In the genomic region with DNA sequence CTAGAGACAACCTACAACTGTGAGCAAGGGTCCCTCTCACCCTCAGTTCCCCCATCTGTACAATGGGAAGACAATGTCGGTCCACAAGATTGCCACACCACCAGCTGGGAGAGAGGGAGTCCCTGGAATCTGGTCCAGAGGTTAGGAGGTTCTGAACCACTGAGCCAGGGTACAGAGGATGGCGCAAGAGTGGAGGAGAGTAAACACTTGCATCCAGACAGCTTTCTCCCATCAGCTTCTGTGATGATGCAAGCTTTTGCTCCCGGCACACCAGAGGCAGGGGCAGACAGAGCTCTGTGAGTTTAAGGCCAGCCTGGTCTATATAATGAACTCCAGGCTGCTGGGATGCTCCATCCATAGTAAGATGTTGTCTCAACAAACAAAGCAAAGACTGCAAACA, we compare ENCODE assay signal across 11 mouse cellular contexts. TPM values are rescaled to one million over a fixed set of nuclear protein-coding genes. Genes with fewer than 3 reads are reported as not detected.
DNase-seq lines count a peak whose midpoint lies in the region; ATAC-seq lines count a peak whose summit lies in the region.
"Had no signal": no experiment of that assay in that cellular context is flagged by ENCODE, and none has a peak within 500 bp of the region (broad histone marks: within the 10 kb centered on the region; RNA-seq: fewer than 3 reads in every experiment).

No protein-coding gene starts in this region.

- no peaks in the 10 kb centered on the region for H3K9me3 ChIP-seq in intestine, embryonic 16.5 days (ENCODE audit: control insufficient read depth, low read length)
- H3K9me3 ChIP-seq in lung, embryonic 15.5 days: no peaks in the 10 kb centered on the region

- DNase-seq in heart, adult 18-20 months: peak; percentile 71 to 84
- DNase-seq in heart, postnatal 25 days (ENCODE audit: low spot score): no peak
- no peak for DNase-seq in spleen, postnatal 36 days (ENCODE audit: low spot score in 2 of 2)
- DNase-seq in left cerebral cortex, adult 9 months (ENCODE audit: low spot score in 2 of 2): no peak

- intact Hi-C loops in heart, postnatal 25 days (cut with DNase I): no loop called here

- H3K27ac ChIP-seq in brown adipose tissue, adult 24 weeks (replicated peaks; ENCODE audit: low read depth, low read length): peak overlapping the region; percentile 56
- H3K27ac ChIP-seq in intestine, embryonic 16.5 days (ENCODE audit: low read length): peak overlapping the region; percentile 75
- peak overlapping the region; percentile 98 for H3K27ac ChIP-seq in lung, embryonic 15.5 days

- no peaks in the 10 kb centered on the region for H3K36me3 ChIP-seq in intestine, embryonic 16.5 days (ENCODE audit: control insufficient read depth, insufficient read depth, low read length)
- no peaks in the 10 kb centered on the region for H3K36me3 ChIP-seq in lung, embryonic 15.5 days

- H3K4me3 ChIP-seq in brown adipose tissue, adult 24 weeks (ENCODE audit: insufficient read depth, low read depth, low read length): no peak overlapping the region
- H3K4me3 ChIP-seq in intestine, embryonic 16.5 days (ENCODE audit: low read length): no peak overlapping the region
- no peak overlapping the region for H3K4me3 ChIP-seq in lung, embryonic 15.5 days

- peaks cover 24% of the 10 kb centered on the region for H3K4me1 ChIP-seq in brown adipose tissue, adult 24 weeks (ENCODE audit: control insufficient read depth, insufficient read depth, insufficient read length, low read length)
- peaks cover 57% of the 10 kb centered on the region for H3K4me1 ChIP-seq in intestine, embryonic 16.5 days (ENCODE audit: control insufficient read depth, insufficient read depth, low read length)
- peaks cover 71% of the 10 kb centered on the region for H3K4me1 ChIP-seq in lung, embryonic 15.5 days

- peak overlapping the region; percentile 48 for H3K9ac ChIP-seq in intestine, embryonic 16.5 days (ENCODE audit: low read depth, low read length)
- H3K9ac ChIP-seq in lung, embryonic 15.5 days: no peak overlapping the region

- 51% methylated on average over 3 of the region's 3 CpGs for WGBS in intestine, embryonic 16.5 days
- 32% methylated on average over 3 of the region's 3 CpGs for WGBS in lung, embryonic 15.5 days

- no peaks in the 10 kb centered on the region for H3K27me3 ChIP-seq in intestine, embryonic 16.5 days (replicated peaks; ENCODE audit: control insufficient read depth, insufficient read depth, low read length)
- H3K27me3 ChIP-seq in lung, embryonic 15.5 days: no peaks in the 10 kb centered on the region

- ATAC-seq in intestine, embryonic 16.5 days: no peak
- peak; percentile 12; the same call in 1 of the 2 replicates for ATAC-seq in lung, embryonic 15.5 days (ENCODE audit: borderline replicate concordance, extremely low read depth, low FRiP score, low TSS enrichment)
- no peak for ATAC-seq in frontal cortex, adult (ENCODE audit: low TSS enrichment)

- H3K4me2 ChIP-seq in intestine, embryonic 16.5 days (ENCODE audit: low read depth, low read length): no peak overlapping the region
- H3K4me2 ChIP-seq in lung, embryonic 15.5 days: no peak overlapping the region

RNA-seq across cellular contexts. Expression of gene Cdc42ep1, which starts 2.2 kb away (rescaled TPM):
- total RNA-seq in heart, adult 18-20 months (2021): 10 to 100 TPM; 26.3 to 27.9 TPM
- 10 to 100 TPM; 34.1 to 41.0 TPM for total RNA-seq in heart, postnatal 25 days (2021)
- 18.4 and 21.7 TPM in 2 replicates for polyA plus RNA-seq in brown adipose tissue, adult 24 weeks (2012; ENCODE audit: insufficient read depth, insufficient read length, missing spikeins)
- polyA plus RNA-seq in intestine, embryonic 16.5 days (2015; fragmentation: Nextera tagmentation; extraction: Ambion mirVana): 34.5 and 36.1 TPM in 2 replicates
- polyA plus RNA-seq in lung, embryonic 15.5 days (2015; fragmentation: Nextera tagmentation; extraction: Ambion mirVana): 105 and 109 TPM in 2 replicates
- total RNA-seq: CH12.LX had no signal

RNA-seq across cellular contexts. Expression of gene Lgals2, which starts 15.1 kb away (rescaled TPM):
- not detected for total RNA-seq in heart, adult 18-20 months (2021)
- under 1 TPM; 0.62 to 0.64 TPM for total RNA-seq in heart, postnatal 25 days (2021)
- polyA plus RNA-seq in brown adipose tissue, adult 24 weeks (2012; ENCODE audit: insufficient read depth, insufficient read length, missing spikeins): not detected in 2 replicates
- 1,298 and 1,309 TPM in 2 replicates for polyA plus RNA-seq in intestine, embryonic 16.5 days (2015; fragmentation: Nextera tagmentation; extraction: Ambion mirVana)
- 0.69 and 0.72 TPM in 2 replicates for polyA plus RNA-seq in lung, embryonic 15.5 days (2015; fragmentation: Nextera tagmentation; extraction: Ambion mirVana)
- total RNA-seq: CH12.LX had no signal

RNA-seq across cellular contexts. Expression of gene Gga1, which starts 36.7 kb away (rescaled TPM):
- 10 to 100 TPM; 40.3 to 45.2 TPM for total RNA-seq in heart, adult 18-20 months (2021)
- total RNA-seq in heart, postnatal 25 days (2021): 10 to 100 TPM; 41.6 to 43.8 TPM
- 23.7 and 29.1 TPM in 2 replicates for polyA plus RNA-seq in brown adipose tissue, adult 24 weeks (2012; ENCODE audit: insufficient read depth, insufficient read length, missing spikeins)
- polyA plus RNA-seq in intestine, embryonic 16.5 days (2015; fragmentation: Nextera tagmentation; extraction: Ambion mirVana): 56.3 and 57.4 TPM in 2 replicates
- 54.0 and 56.2 TPM in 2 replicates for polyA plus RNA-seq in lung, embryonic 15.5 days (2015; fragmentation: Nextera tagmentation; extraction: Ambion mirVana)

RNA-seq across cellular contexts. Expression of gene Card10, which starts 37.4 kb away (rescaled TPM):
- 10 to 100 TPM; 14.1 to 14.5 TPM for total RNA-seq in heart, adult 18-20 months (2021)
- total RNA-seq in heart, postnatal 25 days (2021): 10 to 100 TPM; 14.8 to 18.3 TPM
- polyA plus RNA-seq in brown adipose tissue, adult 24 weeks (2012; ENCODE audit: insufficient read depth, insufficient read length, missing spikeins): 3.9 and 4.8 TPM in 2 replicates
- polyA plus RNA-seq in intestine, embryonic 16.5 days (2015; fragmentation: Nextera tagmentation; extraction: Ambion mirVana): 5.2 and 6.1 TPM in 2 replicates
- polyA plus RNA-seq in lung, embryonic 15.5 days (2015; fragmentation: Nextera tagmentation; extraction: Ambion mirVana): 7.1 and 7.6 TPM in 2 replicates

RNA-seq across cellular contexts. Expression of gene Gm49510, which starts 59.2 kb away (rescaled TPM):
- under 1 TPM; 0.10 to 0.27 TPM for total RNA-seq in heart, adult 18-20 months (2021)
- under 1 TPM in 1 of 2 experiments, not detected in 1; 0.18 TPM for total RNA-seq in heart, postnatal 25 days (2021)
- not detected in 2 replicates for polyA plus RNA-seq in brown adipose tissue, adult 24 weeks (2012; ENCODE audit: insufficient read depth, insufficient read length, missing spikeins)
- polyA plus RNA-seq in intestine, embryonic 16.5 days (2015; fragmentation: Nextera tagmentation; extraction: Ambion mirVana): 0.21 and 0.55 TPM in 2 replicates
- 0.18 and 0.60 TPM in 2 replicates for polyA plus RNA-seq in lung, embryonic 15.5 days (2015; fragmentation: Nextera tagmentation; extraction: Ambion mirVana)
- total RNA-seq: adrenal gland, postnatal 36 days; heart, postnatal 14 days had no signal

Comparison
In these comparisons a context has a peak if more than half of its experiments do, and no peak if none do; other contexts are left out.
1. DNase-seq: peak in heart, adult 18-20 months (2 of 2); none in heart, postnatal 25 days (single experiment), spleen, postnatal 36 days (0 of 2) and left cerebral cortex, adult 9 months (0 of 2).
2. RNA of gene Lgals2, which starts 15.1 kb away (polyA plus RNA-seq): 1,298 to 1,309 TPM in intestine, embryonic 16.5 days; 0.69 to 0.72 TPM in lung, embryonic 15.5 days and not detected in brown adipose tissue, adult 24 weeks; every median in the first group is over 100 times any median in the second.
3. Peak in every context shown above with its lines, with median percentiles within 50 percentile points of each other: H3K27ac ChIP-seq.